Mouse (Mus musculus) heart, adult 2 months (tissue): ENCODE measurements at regions not wholly inside any gene's neighbourhood (a gene's known extent, or its start where the extent isn't known, plus 50 kb on each side); places are given as distances from the start of the nearest gene placed in this dataset.

Experiments used
- DNase-seq, 2 experiments: peaks; one replicate each; pipeline ENCODE4 v3.0.0; 2021
- H3K27ac ChIP-seq: fragments of 200-600 bp; 2 replicates; pipeline ENCODE4 v1.8.1; 2022
- H3K27me3 ChIP-seq: fragments of 200-500 bp; 2 replicates; pipeline ENCODE4 v1.6.1; 2012; ENCODE audit warnings: mild to moderate bottlenecking, low read length, inconsistent platforms, mixed read lengths; ENCODE audit not compliant: control insufficient read depth, insufficient read depth
- H3K36me3 ChIP-seq: fragments of 200-500 bp; 2 replicates; pipeline ENCODE4 v1.6.1; 2012; ENCODE audit warnings: low read length, inconsistent platforms; ENCODE audit not compliant: control insufficient read depth, insufficient read depth
- H3K4me1 ChIP-seq: fragments of 200-500 bp; 2 replicates; pipeline ENCODE4 v1.6.1; 2011; ENCODE audit warnings: low read length; ENCODE audit not compliant: control insufficient read depth, insufficient read depth
- H3K4me3 ChIP-seq: fragments of 200-600 bp; 2 replicates; pipeline ENCODE4 v1.8.1; 2022
- H3K79me2 ChIP-seq: fragments of 200-500 bp; replicated peaks from 2 replicates; pipeline ENCODE4 v1.6.1; 2012; ENCODE audit warnings: mild to moderate bottlenecking, inconsistent platforms, low read length, moderate library complexity, mixed read lengths; ENCODE audit not compliant: control insufficient read depth, insufficient read depth
- H3K9ac ChIP-seq: fragments of 200-500 bp; 2 replicates; pipeline ENCODE4 v1.6.1; 2012; ENCODE audit warnings: low read depth, mild to moderate bottlenecking, control low read depth, inconsistent platforms, low read length, mixed read lengths
- CTCF ChIP-seq: fragments of 200-600 bp; IDR thresholded peaks from 2 replicates; pipeline ENCODE4 v1.8.1; 2022; ENCODE audit warnings: antibody characterized with exemption, mild to moderate bottlenecking, moderate library complexity
- EP300 ChIP-seq: fragments of 200-500 bp; IDR thresholded peaks from 2 replicates; pipeline ENCODE4 v1.6.1; 2011; ENCODE audit warnings: low read depth, low read length, control low read depth; ENCODE audit not compliant: insufficient read depth
- POLR2A ChIP-seq: fragments of 200-500 bp; IDR thresholded peaks from 2 replicates; pipeline ENCODE4 v1.6.1; 2011; ENCODE audit warnings: mild to moderate bottlenecking, low read depth, low read length, control low read depth; ENCODE audit not compliant: insufficient read depth
- WGBS: fragments of 180-500 bp; shearing (Covaris S2); methylation state at CpG from one replicate; pipeline ENCODE4 v1.1.7; 2018; 5-methylcytosine and 5-hydroxymethylcytosine counted together
- intact Hi-C: fragments of 180-260 bp; cut with DNase I; formaldehyde crosslinking; loops from one replicate; pipeline ENCODE4 v1.15.1; 2025

DNA sequence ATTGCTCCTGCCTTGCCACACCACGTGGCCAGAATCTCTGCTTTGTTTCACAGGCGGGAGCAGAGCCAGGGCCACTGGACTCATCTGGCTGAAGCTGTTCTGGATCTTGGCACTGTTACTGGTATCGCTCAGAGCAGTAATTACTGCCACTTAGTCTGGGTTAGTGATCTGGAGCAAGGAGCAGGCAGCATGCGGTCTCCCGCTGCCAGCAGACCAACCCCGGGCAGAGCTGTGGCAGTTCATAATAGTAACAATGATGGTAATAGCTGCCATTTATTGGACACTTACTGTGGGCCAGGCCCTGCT is 217.3 kb upstream of the 4930535I16Rik start:
- no peaks in the 10 kb centered on the region for H3K4me1 ChIP-seq
- TF ChIP-seq EP300 (no peak), POLR2A (no peak), CTCF (no peak)
- H3K4me3 ChIP-seq: no peak overlapping the region
- no peak overlapping the region for H3K9ac ChIP-seq
- DNase-seq: peak; percentile 46 to 80
- H3K27ac ChIP-seq: no peak overlapping the region
- H3K79me2 ChIP-seq: no peaks in the 10 kb centered on the region
- H3K36me3 ChIP-seq: no peaks in the 10 kb centered on the region
- intact Hi-C loops: no loop called here
- no peaks in the 10 kb centered on the region for H3K27me3 ChIP-seq
- WGBS: 41% methylated on average over 6 of the region's 6 CpGs

DNA sequence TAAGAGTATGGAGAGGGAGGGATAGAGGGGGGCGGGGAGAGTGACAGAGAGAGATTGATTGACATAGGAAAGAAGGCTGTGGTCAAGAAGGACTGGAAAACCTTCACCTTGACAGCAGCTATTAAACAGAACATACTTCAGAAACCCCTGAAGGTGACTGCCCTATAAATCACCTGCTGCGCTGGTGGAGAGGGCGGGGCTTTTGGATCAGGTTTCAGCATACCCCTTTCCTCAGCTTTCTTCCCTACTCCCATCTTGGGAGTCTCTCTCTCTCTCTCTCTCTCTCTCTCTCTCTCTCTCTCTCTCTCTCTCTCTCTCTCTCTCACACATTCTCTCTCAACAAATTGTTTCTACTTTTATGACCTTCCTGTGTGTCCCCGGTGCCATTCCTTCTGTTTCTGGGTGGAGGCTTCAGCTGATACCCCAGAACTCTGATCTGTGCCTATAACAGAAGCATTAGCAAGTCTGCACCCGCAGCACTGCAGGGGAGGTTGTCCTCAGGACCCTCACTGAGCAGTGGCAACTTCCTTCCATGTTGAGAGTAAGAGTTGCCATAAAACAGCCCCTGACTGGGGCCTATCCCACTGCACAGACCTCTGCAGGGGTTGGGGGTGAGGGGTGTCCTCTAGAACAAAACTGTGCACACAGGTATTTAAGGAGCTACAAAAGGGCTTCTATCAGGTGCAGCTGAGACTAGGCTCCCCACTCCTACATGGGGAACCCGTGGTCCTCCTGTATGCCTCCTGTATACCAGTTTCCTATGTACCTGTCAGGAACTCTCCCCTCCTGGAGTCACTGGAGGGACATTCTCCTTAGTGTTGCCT is 216.7 kb upstream of the 4930535I16Rik start:
- H3K79me2 ChIP-seq: no peaks in the 10 kb centered on the region
- intact Hi-C loops: no loop called here
- H3K36me3 ChIP-seq: no peaks in the 10 kb centered on the region
- no peak overlapping the region for H3K4me3 ChIP-seq
- TF ChIP-seq EP300 (no peak), CTCF (no peak), POLR2A (no peak)
- no peak for DNase-seq
- no peaks in the 10 kb centered on the region for H3K27me3 ChIP-seq
- H3K27ac ChIP-seq: no peak overlapping the region
- WGBS: 30% methylated on average over 6 of the region's 6 CpGs
- no peak overlapping the region for H3K9ac ChIP-seq
- no peaks in the 10 kb centered on the region for H3K4me1 ChIP-seq

DNA sequence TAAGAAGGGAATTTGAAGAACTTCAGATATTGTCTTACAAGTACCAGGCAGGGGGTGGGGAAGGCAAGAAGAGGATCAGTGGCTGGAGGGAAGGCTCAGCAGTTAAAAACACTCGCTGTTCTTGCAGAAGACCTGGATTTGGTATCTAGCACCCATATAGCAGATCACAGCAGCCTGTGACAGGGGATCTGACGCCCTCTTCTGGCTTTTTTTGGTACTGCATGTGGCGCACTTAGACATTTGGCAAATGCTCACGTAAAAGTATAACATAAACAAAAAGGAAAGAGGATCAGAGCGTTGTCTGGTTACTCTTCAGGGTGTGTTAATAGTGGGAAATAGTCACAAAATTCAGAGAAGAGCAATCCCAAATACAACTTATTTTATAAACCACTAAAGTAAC is 213.1 kb upstream of the 4930535I16Rik start:
- TF ChIP-seq CTCF (peak; percentile 43), POLR2A (no peak), EP300 (no peak)
- Histone ChIP-seq H3K79me2 (no peaks in the 10 kb centered on the region), H3K36me3 (no peaks in the 10 kb centered on the region), H3K4me3 (no peak overlapping the region), H3K4me1 (no peaks in the 10 kb centered on the region), H3K9ac (no peak overlapping the region), H3K27me3 (no peaks in the 10 kb centered on the region), H3K27ac (no peak overlapping the region)
- WGBS: 73% methylated on average over 5 of the region's 5 CpGs
- intact Hi-C loops: no loop called here
- no peak for DNase-seq

DNA sequence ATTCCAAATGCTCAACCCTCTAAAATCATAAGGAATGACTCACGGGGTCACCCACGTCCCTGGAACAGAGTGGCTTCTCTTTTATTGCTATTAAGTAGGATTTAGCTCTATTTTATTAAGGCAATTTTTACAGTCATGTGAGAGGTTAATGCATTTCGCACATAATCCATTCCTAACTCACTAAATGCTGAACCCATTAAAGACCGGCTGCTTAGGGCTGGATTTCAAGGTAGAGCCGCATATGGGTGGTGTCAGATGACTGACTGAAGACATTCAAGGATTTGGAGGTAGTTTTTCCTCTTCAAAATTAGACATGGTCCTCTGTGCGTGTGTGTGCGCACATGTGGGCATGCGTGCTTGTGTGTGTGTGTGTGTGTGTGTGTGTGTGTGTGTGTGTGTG is 208.4 kb upstream of the 4930535I16Rik start:
- H3K79me2 ChIP-seq: no peaks in the 10 kb centered on the region
- TF ChIP-seq CTCF (no peak), EP300 (no peak)
- H3K36me3 ChIP-seq: no peaks in the 10 kb centered on the region
- H3K4me3 ChIP-seq: no peak overlapping the region
- no peak for DNase-seq
- intact Hi-C loops: no loop called here
- WGBS: 87% methylated on average over 8 of the region's 8 CpGs
- H3K27ac ChIP-seq: no peak overlapping the region
- no peak overlapping the region for H3K9ac ChIP-seq
- no peaks in the 10 kb centered on the region for H3K27me3 ChIP-seq
- no peaks in the 10 kb centered on the region for H3K4me1 ChIP-seq

DNA sequence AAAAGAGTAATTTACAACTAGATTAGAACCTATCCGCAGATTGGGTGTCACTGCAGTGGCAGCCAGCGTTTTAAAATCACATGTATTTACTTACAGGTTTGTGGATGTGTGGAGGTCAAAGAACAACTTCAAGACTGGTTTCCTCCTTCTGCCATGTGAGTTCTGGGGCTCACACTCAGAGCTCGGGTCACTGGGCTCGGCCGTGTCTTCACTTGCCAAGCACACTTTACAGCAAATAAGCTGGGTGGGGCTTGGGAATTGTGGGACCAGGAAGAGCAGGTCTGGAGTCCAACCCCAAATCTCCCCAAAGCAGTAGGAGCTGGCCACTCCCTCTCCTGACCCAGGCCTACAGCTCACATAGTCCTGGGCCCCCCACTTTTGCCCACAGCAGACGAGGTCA is 202.5 kb upstream of the 4930535I16Rik start:
- WGBS: 63% methylated on average over 6 of the region's 6 CpGs
- Histone ChIP-seq H3K9ac (no peak overlapping the region), H3K27me3 (no peaks in the 10 kb centered on the region), H3K36me3 (no peaks in the 10 kb centered on the region), H3K4me3 (no peak overlapping the region), H3K27ac (no peak overlapping the region), H3K79me2 (no peaks in the 10 kb centered on the region), H3K4me1 (no peaks in the 10 kb centered on the region)
- no peak for DNase-seq
- intact Hi-C loops: no loop called here
- no peak for TF ChIP-seq CTCF
- no peak for TF ChIP-seq EP300
- no peak for TF ChIP-seq POLR2A

DNA sequence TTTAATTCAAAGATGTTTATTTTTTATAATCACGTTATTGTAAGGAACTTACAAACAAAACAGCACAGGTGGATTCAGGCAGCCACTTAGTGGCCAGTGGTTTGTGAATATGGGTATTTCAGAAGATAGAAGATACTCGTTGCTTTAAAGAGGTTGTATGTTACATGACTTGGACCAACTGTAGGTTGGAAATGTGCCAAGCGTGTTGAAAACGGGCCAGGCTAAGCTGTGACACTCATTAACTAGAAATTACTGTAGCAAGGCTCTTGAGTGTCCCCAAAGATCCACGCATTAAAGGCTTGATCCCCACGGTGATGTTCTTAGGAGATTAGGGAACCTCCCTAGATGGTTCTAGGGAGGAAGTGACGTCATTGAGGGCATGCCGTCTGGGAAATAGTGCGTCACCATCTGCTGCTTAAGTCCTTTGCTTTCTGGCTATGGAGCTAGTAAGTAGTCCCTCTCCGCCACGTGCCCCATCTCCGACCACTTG is 196.1 kb upstream of the 4930535I16Rik start:
- Histone ChIP-seq H3K36me3 (no peaks in the 10 kb centered on the region), H3K27ac (no peak overlapping the region), H3K79me2 (no peaks in the 10 kb centered on the region), H3K4me3 (no peak overlapping the region), H3K9ac (no peak overlapping the region), H3K4me1 (no peaks in the 10 kb centered on the region), H3K27me3 (no peaks in the 10 kb centered on the region)
- 61% methylated on average over 12 of the region's 12 CpGs for WGBS
- DNase-seq: no peak
- no peak for TF ChIP-seq POLR2A
- TF ChIP-seq CTCF: no peak
- TF ChIP-seq EP300: no peak
- intact Hi-C loops: no loop called here
